Mouse (Mus musculus): ENCODE data around the gene Ubr3.

The Ubr3 gene

GRCm38 (mm10) chr2:70037221-70037620 is 140.2 kb downstream of the Ubr3 start:
- DNase-seq, result peak; percentile 14 to 79

- DNase-seq, result no peak
These were observed 141.7 kb downstream of the Ubr3 start, which contains the start of gene Myo3b for GRCm38 (mm10) chr2:70038752-70039151. Gene Myo3b (plus strand): TSS chr2:70039126.

GRCm38 (mm10) chr2:70044466-70044865 is 147.4 kb downstream of the Ubr3 start:
- DNase-seq, result no peak

- DNase-seq, result no peak
These were observed 150.8 kb downstream of the Ubr3 start for GRCm38 (mm10) chr2:70047868-70048267.

- DNase-seq, result no peak
These were observed 156.8 kb downstream of the Ubr3 start for GRCm38 (mm10) chr2:70053803-70054202.

GRCm38 (mm10) chr2:70058201-70058600 is 161.2 kb downstream of the Ubr3 start:
- no peak for DNase-seq

- no peak for DNase-seq
These were observed 163.6 kb downstream of the Ubr3 start for GRCm38 (mm10) chr2:70060359-70061345.

GRCm38 (mm10) chr2:70065116-70065515 is 168.1 kb downstream of the Ubr3 start:
- no peak for DNase-seq

- DNase-seq, result no peak
These were observed 168.8 kb downstream of the Ubr3 start for GRCm38 (mm10) chr2:70065729-70066300.

- DNase-seq, result peak in 1 of 2 experiments; percentile 38
These were observed 169.4 kb downstream of the Ubr3 start for GRCm38 (mm10) chr2:70066338-70067022.

- peak; percentile 50 to 66 for DNase-seq
These were observed 172.8 kb downstream of the Ubr3 start for GRCm38 (mm10) chr2:70069861-70070260.

Measured in kidney, postnatal 36 days (tissue).